23 mouse cellular contexts compared by ENCODE assay signal in genomic region chr4:136043784-136044400, GRCm38 (mm10). TPM values are rescaled to one million over a fixed set of nuclear protein-coding genes. Genes with fewer than 3 reads are reported as not detected.
DNase-seq lines count a peak whose midpoint lies in the region; ATAC-seq and TF ChIP-seq lines count a peak whose summit lies in the region.
"Had no signal": no experiment of that assay in that cellular context is flagged by ENCODE, and none has a peak within 500 bp of the region (broad histone marks: within the 10 kb centered on the region; RNA-seq: fewer than 3 reads in every experiment).

No protein-coding gene starts in this region.

- DNase-seq in midbrain, embryonic 11.5 days (ENCODE audit: low spot score, missing footprints) = peak; percentile 75
- DNase-seq in A20 (ENCODE audit: low read depth, low spot score) (peak; percentile 75), CH12.LX (ENCODE audit: extremely low read depth) (no peak)
- DNase-seq in T-cell, adult 2 months (ENCODE audit: low spot score) = no peak
- DNase-seq in cerebellum, adult 8-10 months = no peak
- DNase-seq: adrenal gland, adult 2 months; adrenal gland, postnatal 25 days; B cell, adult 2 months; cerebellum, adult 18-20 months; cerebellum, postnatal 10 days; gastrocnemius, postnatal 36 days; heart, adult 18-20 months; heart, postnatal 36 days had no signal

- no peaks in the 10 kb centered on the region for H3K27me3 ChIP-seq in midbrain, embryonic 11.5 days (ENCODE audit: control insufficient read depth, insufficient read depth, low read length)
- H3K27me3 ChIP-seq in midbrain, embryonic 13.5 days = no peaks in the 10 kb centered on the region
- H3K27me3 ChIP-seq in CH12.LX (replicated peaks) (no peaks in the 10 kb centered on the region), myocyte (ENCODE audit: control insufficient read depth, insufficient read depth, insufficient read length) (no peaks in the 10 kb centered on the region)
- H3K27me3 ChIP-seq: forebrain, embryonic 15.5 days; heart, embryonic 15.5 days; hindbrain, embryonic 12.5 days; Patski had no signal

- H3K27ac ChIP-seq in midbrain, embryonic 11.5 days (ENCODE audit: low read depth, low read length) = peak overlapping the region; percentile 3; the same call in 1 of the 2 replicates
- H3K27ac ChIP-seq in midbrain, embryonic 13.5 days = no peak overlapping the region; the same call in 1 of the 2 replicates
- peak overlapping the region; percentile 82 for H3K27ac ChIP-seq in CH12.LX (ENCODE audit: insufficient read depth, low read depth)
- H3K27ac ChIP-seq: embryonic facial prominence, embryonic 10.5 days; forebrain, embryonic 15.5 days; heart, embryonic 10.5 days; heart, embryonic 15.5 days; hindbrain, embryonic 12.5 days; hindbrain, postnatal 0 days had no signal

- WGBS in midbrain, embryonic 11.5 days = 68% methylated on average over 6 of the region's 6 CpGs
- 67% methylated on average over 6 of the region's 6 CpGs for whole genome bisulfite sequencing in midbrain, embryonic 13.5 days

- in situ Hi-C loops in CH12.LX (cut with MboI; ENCODE audit: low pct_ligation_motif_present, low pct_unique_long_range_greater_than_20kb, low sequenced_read_pairs) = no loop called here

- no peaks in the 10 kb centered on the region for H3K79me2 ChIP-seq in CH12.LX (replicated peaks; ENCODE audit: control insufficient read depth, extremely low read depth, insufficient read depth, poor library complexity, severe bottlenecking)
- H3K79me2 ChIP-seq in myocyte (ENCODE audit: control insufficient read depth, insufficient read depth) = peaks cover 2% of the 10 kb centered on the region

- no peak overlapping the region for H3K4me2 ChIP-seq in midbrain, embryonic 11.5 days
- no peak overlapping the region for H3K4me2 ChIP-seq in midbrain, embryonic 13.5 days (replicated peaks)
- H3K4me2 ChIP-seq in CH12.LX (ENCODE audit: insufficient read depth, low read depth, poor library complexity, severe bottlenecking) = peak overlapping the region; percentile 25; the same call in 1 of the 2 replicates
- H3K4me2 ChIP-seq in myocyte (ENCODE audit: low read depth) = no peak overlapping the region
- H3K4me2 ChIP-seq: forebrain, embryonic 15.5 days; heart, embryonic 15.5 days; hindbrain, embryonic 12.5 days had no signal

- ATAC-seq in midbrain, embryonic 11.5 days (ENCODE audit: low FRiP score) = no peak
- no peak for ATAC-seq in midbrain, embryonic 13.5 days
- ATAC-seq: CD4-positive, CD25-positive, alpha-beta regulatory T cell, adult 4 months; forebrain, embryonic 15.5 days; hindbrain, postnatal 0 days; Patski had no signal

- H3K4me1 ChIP-seq in midbrain, embryonic 11.5 days (ENCODE audit: control insufficient read depth, insufficient read depth, low read length) = no peaks in the 10 kb centered on the region; the same call in none of the 2 replicates
- H3K4me1 ChIP-seq in midbrain, embryonic 13.5 days (replicated peaks) = peaks cover 14% of the 10 kb centered on the region; the same call in 1 of the 2 replicates
- peaks cover 21 to 65% of the 10 kb centered on the region in 2 experiments for H3K4me1 ChIP-seq in CH12.LX (ENCODE audit: control insufficient read depth in 1 of 2, insufficient read depth in 2 of 2)
- H3K4me1 ChIP-seq: forebrain, embryonic 15.5 days; heart, embryonic 10.5 days; heart, embryonic 15.5 days had no signal

- no peak overlapping the region for H3K4me3 ChIP-seq in midbrain, embryonic 11.5 days (ENCODE audit: low read depth, low read length)
- no peak overlapping the region for H3K4me3 ChIP-seq in midbrain, embryonic 13.5 days (replicated peaks)
- no peak overlapping the region for H3K4me3 ChIP-seq in CH12.LX (replicated peaks in 1 of 3; ENCODE audit: low read depth in 2 of 3, low read length in 2 of 3, poor library complexity in 1 of 3)
- H3K4me3 ChIP-seq in myocyte = no peak overlapping the region
- H3K4me3 ChIP-seq: embryonic facial prominence, embryonic 10.5 days; forebrain, embryonic 15.5 days; heart, embryonic 10.5 days; heart, embryonic 15.5 days; hindbrain, embryonic 12.5 days had no signal

- no peak overlapping the region for H3ac ChIP-seq in myocyte (ENCODE audit: control insufficient read depth, insufficient read length)

- no peak overlapping the region for H3K9ac ChIP-seq in midbrain, embryonic 11.5 days (ENCODE audit: low read length)
- H3K9ac ChIP-seq in midbrain, embryonic 13.5 days (replicated peaks) = no peak overlapping the region
- H3K9ac ChIP-seq in CH12.LX (ENCODE audit: insufficient read depth, low read depth) = peak overlapping the region; percentile 30; the same call in 1 of the 2 replicates
- H3K9ac ChIP-seq: forebrain, embryonic 15.5 days; heart, embryonic 15.5 days; hindbrain, embryonic 12.5 days had no signal

- H3K36me3 ChIP-seq in midbrain, embryonic 11.5 days (ENCODE audit: control insufficient read depth, insufficient read depth, low read length) = peaks cover 11% of the 10 kb centered on the region
- H3K36me3 ChIP-seq in midbrain, embryonic 13.5 days = peaks cover 41% of the 10 kb centered on the region
- H3K36me3 ChIP-seq in CH12.LX (replicated peaks in 1 of 2; ENCODE audit: control insufficient read depth in 1 of 2, insufficient read depth in 1 of 2, low read length in 1 of 2) (peaks cover 9 to 12% of the 10 kb centered on the region in 2 experiments), myocyte (ENCODE audit: control insufficient read depth, insufficient read depth) (peaks cover 6% of the 10 kb centered on the region)

- no peak for TF ChIP-seq EP300 in CH12.LX (IDR thresholded peaks at IDR 0.05; ENCODE audit: low read length)

- TF ChIP-seq POLR2A in CH12.LX (IDR thresholded peaks at IDR 0.05; ENCODE audit: low read depth, low read length) (no peak), myocyte (IDR thresholded peaks at IDR 0.05; ENCODE audit: insufficient read length, low read depth) (no peak)

- dilution Hi-C loops in CH12.LX (cut with MboI; ENCODE audit: extremely low pct_ligation_motif_present, extremely low pct_unique_long_range_greater_than_20kb, low sequenced_read_pairs) = no loop called here

- no peak for TF ChIP-seq CTCF in CH12.LX (conservative IDR thresholded peaks at IDR 0.05 in 1 of 2, IDR thresholded peaks at IDR 0.05 in 1 of 2; ENCODE audit: low read depth in 2 of 2, low read length in 2 of 2)

- TF ChIP-seq RAD21 in CH12.LX (IDR thresholded peaks at IDR 0.05; ENCODE audit: low read depth, low read length) = no peak

- no peaks in the 10 kb centered on the region for H3K9me3 ChIP-seq in midbrain, embryonic 11.5 days (ENCODE audit: control insufficient read depth, low read length)
- H3K9me3 ChIP-seq in midbrain, embryonic 13.5 days = no peaks in the 10 kb centered on the region
- H3K9me3 ChIP-seq in CH12.LX (replicated peaks; ENCODE audit: low read length) = no peaks in the 10 kb centered on the region
- H3K9me3 ChIP-seq: embryonic facial prominence, embryonic 10.5 days; forebrain, embryonic 15.5 days; heart, embryonic 10.5 days; heart, embryonic 15.5 days; hindbrain, embryonic 12.5 days had no signal

TF ChIP-seq in CH12.LX, 34 proteins besides CTCF, POLR2A, EP300 and RAD21 (continues in another document):
- TF ChIP-seq GABPA (IDR thresholded peaks at IDR 0.05; ENCODE audit: insufficient replicate concordance, low read depth, low read length) (no peak), MYC (IDR thresholded peaks at IDR 0.05; ENCODE audit: low read depth, low read length) (no peak), TCF12 (IDR thresholded peaks at IDR 0.05; ENCODE audit: low read depth, low read length) (peak; percentile 38; the same call in 1 of the 2 replicates), TBP (conservative IDR thresholded peaks at IDR 0.05; ENCODE audit: low read depth, low read length) (no peak), IRF4 (IDR thresholded peaks at IDR 0.05; ENCODE audit: low read depth, low read length) (0 out of 2 replicates have a peak, but pooled peaks have one; percentile 24), ELF1 (IDR thresholded peaks at IDR 0.05; ENCODE audit: low read depth, low read length) (0 out of 2 replicates have a peak, but pooled peaks have one; percentile 20), SMC3 (IDR thresholded peaks at IDR 0.05; ENCODE audit: low read depth, low read length) (no peak), ZC3H11A (IDR thresholded peaks at IDR 0.05; ENCODE audit: low read depth, low read length) (no peak)

TF ChIP-seq in myocyte, 11 proteins besides CTCF, POLR2A, EP300 and RAD21:
- TF ChIP-seq MYOD1 (IDR thresholded peaks at IDR 0.05; ENCODE audit: control insufficient read depth in 1 of 3, insufficient read length in 2 of 3, low read depth in 2 of 3) (peak in 2 of 3 experiments; percentile 16 to 55), CEBPB (IDR thresholded peaks at IDR 0.05; ENCODE audit: insufficient read depth, poor library complexity, severe bottlenecking) (no peak)

RNA-seq across cellular contexts. Expression of gene Rpl11, which starts 9.3 kb away (rescaled TPM):
- polyA plus RNA-seq in midbrain, embryonic 11.5 days (2014; fragmentation: Nextera tagmentation; extraction: Ambion mirVana) = 333 and 390 TPM in 2 replicates
- 333 and 348 TPM in 2 replicates for polyA plus RNA-seq in midbrain, embryonic 13.5 days (2015; fragmentation: Nextera tagmentation; extraction: Ambion mirVana)
- 2,513 and 2,636 TPM in 2 replicates for total RNA-seq in CH12.LX (2012; rRNA removed)
- total RNA-seq in CH12.LX (2014; rRNA removed) = 1,648 and 1,661 TPM in 2 replicates
- 1,170 and 1,488 TPM in 2 replicates for polyA plus RNA-seq in CH12.LX (2012; ENCODE audit: insufficient read length, low read depth)
- polyA plus RNA-seq in myocyte (2012; fragmentation: generic; extraction: Trizol) = 1,551 TPM

RNA-seq across cellular contexts. Expression of gene Eloa, which starts 22.3 kb away (rescaled TPM):
- 42.8 and 43.6 TPM in 2 replicates for polyA plus RNA-seq in midbrain, embryonic 11.5 days (2014; fragmentation: Nextera tagmentation; extraction: Ambion mirVana)
- polyA plus RNA-seq in midbrain, embryonic 13.5 days (2015; fragmentation: Nextera tagmentation; extraction: Ambion mirVana) = 27.8 and 30.1 TPM in 2 replicates
- total RNA-seq in CH12.LX (2012; rRNA removed) (45.8 and 52.2 TPM in 2 replicates), CH12.LX (2014; rRNA removed) (64.9 and 66.0 TPM in 2 replicates)
- polyA plus RNA-seq in CH12.LX (2012; ENCODE audit: insufficient read length, low read depth) (61.6 and 66.2 TPM in 2 replicates), myocyte (2012; fragmentation: generic; extraction: Trizol) (17.2 TPM)

RNA-seq across cellular contexts. Expression of gene Pithd1, which starts 56.8 kb away (rescaled TPM):
- polyA plus RNA-seq in midbrain, embryonic 11.5 days (2014; fragmentation: Nextera tagmentation; extraction: Ambion mirVana) = 64.8 and 65.8 TPM in 2 replicates
- polyA plus RNA-seq in midbrain, embryonic 13.5 days (2015; fragmentation: Nextera tagmentation; extraction: Ambion mirVana) = 55.0 and 57.3 TPM in 2 replicates
- total RNA-seq in CH12.LX (2012; rRNA removed) = 53.2 and 65.4 TPM in 2 replicates
- 87.5 and 93.2 TPM in 2 replicates for total RNA-seq in CH12.LX (2014; rRNA removed)
- polyA plus RNA-seq in CH12.LX (2012; ENCODE audit: insufficient read length, low read depth) = 53.2 and 67.1 TPM in 2 replicates
- 35.2 TPM for polyA plus RNA-seq in myocyte (2012; fragmentation: generic; extraction: Trizol)

Comparison
In these comparisons a context has a peak if more than half of its experiments do, and no peak if none do; other contexts are left out.
1. DNase-seq: peak in midbrain, embryonic 11.5 days (single experiment) and A20 (single experiment); none in CH12.LX (single experiment), T-cell, adult 2 months (single experiment) and cerebellum, adult 8-10 months (single experiment).